17 mouse cellular contexts compared by ENCODE assay signal in genomic region chr5:123979980-123980369, GRCm38 (mm10). TPM values are rescaled to one million over a fixed set of nuclear protein-coding genes. Genes with fewer than 3 reads are reported as not detected.
DNase-seq lines count a peak whose midpoint lies in the region; ATAC-seq and TF ChIP-seq lines count a peak whose summit lies in the region.
"Had no signal": no experiment of that assay in that cellular context is flagged by ENCODE, and none has a peak within 500 bp of the region (broad histone marks: within the 10 kb centered on the region; RNA-seq: fewer than 3 reads in every experiment).

No protein-coding gene starts in this region.

- no peaks in the 10 kb centered on the region for H3K36me3 ChIP-seq in heart, embryonic 16.5 days (ENCODE audit: control insufficient read depth, insufficient read depth)
- H3K36me3 ChIP-seq: hindbrain, embryonic 12.5 days; liver, embryonic 13.5 days; midbrain, embryonic 10.5 days; neural tube, embryonic 13.5 days had no signal

- DNase-seq in cerebellum, adult 9-10 months: peak; percentile 16
- DNase-seq in cerebellum, adult 2 months: no peak
- DNase-seq in heart, postnatal 25 days (ENCODE audit: low spot score): no peak
- DNase-seq in left cerebral cortex, adult 2 months (ENCODE audit: extremely low spot score in 1 of 2, low spot score in 2 of 2): no peak
- DNase-seq in left cerebral cortex, postnatal 36 days (ENCODE audit: low spot score in 2 of 2): no peak
- no peak for DNase-seq in urinary bladder, postnatal 4 days (ENCODE audit: low spot score in 2 of 2)
- DNase-seq: liver, embryonic 13.5 days; lung, postnatal 4 days; thymus, adult 18-20 months had no signal

- TF ChIP-seq CTCF in cerebellum, adult 2 months (IDR thresholded peaks at IDR 0.05; ENCODE audit: borderline replicate concordance, insufficient read depth, low read depth, low read length): no peak
- no peak for TF ChIP-seq CTCF in left cerebral cortex, adult 2 months (IDR thresholded peaks at IDR 0.05)
- no peak for TF ChIP-seq CTCF in cortical plate, adult 2 months (IDR thresholded peaks at IDR 0.05; ENCODE audit: extremely low read depth, insufficient read depth, low read length)

- TF ChIP-seq POLR2A in cerebellum, adult 2 months (IDR thresholded peaks at IDR 0.05; ENCODE audit: borderline replicate concordance, insufficient read depth, low read length): no peak
- no peak for TF ChIP-seq POLR2A in cortical plate, adult 2 months (IDR thresholded peaks at IDR 0.05; ENCODE audit: extremely low read depth, insufficient read depth, low read length)

- H3K4me2 ChIP-seq in heart, embryonic 16.5 days (ENCODE audit: low read depth, low read length): no peak overlapping the region
- H3K4me2 ChIP-seq: forebrain, embryonic 13.5 days; hindbrain, embryonic 12.5 days; liver, embryonic 13.5 days; neural tube, embryonic 13.5 days had no signal

- H3K4me3 ChIP-seq in cerebellum, adult 2 months (replicated peaks; ENCODE audit: insufficient read depth, low read depth, low read length): no peak overlapping the region
- no peak overlapping the region for H3K4me3 ChIP-seq in heart, embryonic 16.5 days (ENCODE audit: low read length)
- no peak overlapping the region for H3K4me3 ChIP-seq in left cerebral cortex, adult 2 months
- no peak overlapping the region for H3K4me3 ChIP-seq in cortical plate, adult 2 months (ENCODE audit: insufficient read depth, low read length)
- H3K4me3 ChIP-seq: forebrain, embryonic 13.5 days; hindbrain, embryonic 12.5 days; liver, embryonic 13.5 days; midbrain, embryonic 10.5 days; neural tube, embryonic 13.5 days had no signal

- no peaks in the 10 kb centered on the region for H3K27me3 ChIP-seq in cerebellum, adult 2 months (ENCODE audit: control insufficient read depth, insufficient read depth, low read length)
- peaks cover 1% of the 10 kb centered on the region; the same call in 1 of the 2 replicates for H3K27me3 ChIP-seq in heart, embryonic 16.5 days (ENCODE audit: control insufficient read depth, insufficient read depth, low read length)
- H3K27me3 ChIP-seq: forebrain, embryonic 13.5 days had no signal

- peaks cover 26% of the 10 kb centered on the region for H3K4me1 ChIP-seq in cerebellum, adult 2 months (ENCODE audit: control insufficient read depth, insufficient read depth, low read length)
- peaks cover 64% of the 10 kb centered on the region for H3K4me1 ChIP-seq in heart, embryonic 16.5 days (ENCODE audit: control insufficient read depth, insufficient read depth, low read length)
- peaks cover 11% of the 10 kb centered on the region for H3K4me1 ChIP-seq in cortical plate, adult 2 months (ENCODE audit: control insufficient read depth, insufficient read depth, low read length)

- no peak for ATAC-seq in heart, embryonic 16.5 days (replicated peaks; ENCODE audit: extremely low read depth, insufficient read depth, low FRiP score)
- ATAC-seq: forebrain, embryonic 13.5 days; intestine, embryonic 16.5 days had no signal

- H3K9me3 ChIP-seq in heart, embryonic 16.5 days (replicated peaks; ENCODE audit: control insufficient read depth, low read length): no peaks in the 10 kb centered on the region
- H3K9me3 ChIP-seq: forebrain, embryonic 13.5 days; hindbrain, embryonic 12.5 days; liver, embryonic 13.5 days; midbrain, embryonic 10.5 days; neural tube, embryonic 13.5 days had no signal

- WGBS in cerebellum, adult 2 months: 71% methylated on average over 4 of the region's 4 CpGs
- 63% methylated on average over 4 of the region's 4 CpGs for WGBS in heart, embryonic 16.5 days

- no peak overlapping the region; the same call in 1 of the 2 replicates for H3K9ac ChIP-seq in heart, embryonic 16.5 days (ENCODE audit: low read length)
- H3K9ac ChIP-seq: forebrain, embryonic 13.5 days; hindbrain, embryonic 12.5 days; liver, embryonic 13.5 days; neural tube, embryonic 13.5 days had no signal

- intact Hi-C loops in heart, postnatal 25 days (cut with DNase I): no loop called here
- intact Hi-C loops in left cerebral cortex, adult 2 months (cut with DNase I): no loop called here
- intact Hi-C loops in left cerebral cortex, postnatal 36 days (cut with DNase I): no loop called here

- H3K27ac ChIP-seq in cerebellum, adult 2 months (ENCODE audit: insufficient read depth, low read length): no peak overlapping the region
- peak overlapping the region; percentile 86 for H3K27ac ChIP-seq in heart, embryonic 16.5 days (ENCODE audit: low read length)
- peak overlapping the region; percentile 51 for H3K27ac ChIP-seq in left cerebral cortex, adult 2 months
- H3K27ac ChIP-seq in cortical plate, adult 2 months (ENCODE audit: insufficient read depth, low read length): 0 out of 2 replicates have a peak overlapping the region, but pooled peaks have one; percentile 24
- H3K27ac ChIP-seq: forebrain, embryonic 13.5 days; hindbrain, embryonic 12.5 days; liver, embryonic 13.5 days; midbrain, embryonic 10.5 days; neural tube, embryonic 13.5 days had no signal

RNA-seq across cellular contexts. Expression of gene Hip1r, which starts 6.5 kb away (rescaled TPM):
- polyA plus RNA-seq in cerebellum, adult 2 months (2012; rRNA removed): 41.8 and 42.4 TPM in 2 replicates
- polyA plus RNA-seq in heart, embryonic 16.5 days (2015; fragmentation: Nextera tagmentation; extraction: Ambion mirVana): 11.2 and 11.7 TPM in 2 replicates
- 10 to 100 TPM; 13.4 to 19.0 TPM for total RNA-seq in heart, postnatal 25 days (2021)
- total RNA-seq in left cerebral cortex, adult 2 months (2021): 10 to 100 TPM; 68.3 to 74.2 TPM
- 10 to 100 TPM; 70.3 to 77.3 TPM for total RNA-seq in left cerebral cortex, postnatal 36 days (2021)
- 42.1 and 46.6 TPM in 2 replicates for polyA plus RNA-seq in cortical plate, adult 2 months (2012; rRNA removed)

RNA-seq across cellular contexts. Expression of gene Ccdc62, which starts 49.5 kb away (rescaled TPM):
- 4.6 and 5.8 TPM in 2 replicates for polyA plus RNA-seq in cerebellum, adult 2 months (2012; rRNA removed)
- polyA plus RNA-seq in heart, embryonic 16.5 days (2015; fragmentation: Nextera tagmentation; extraction: Ambion mirVana): 4.4 and 6.3 TPM in 2 replicates
- 1 to 10 TPM; 1.3 to 2.1 TPM for total RNA-seq in heart, postnatal 25 days (2021)
- total RNA-seq in left cerebral cortex, adult 2 months (2021): 1 to 10 TPM; 2.9 to 4.1 TPM
- total RNA-seq in left cerebral cortex, postnatal 36 days (2021): 1 to 10 TPM; 2.0 to 4.2 TPM
- 5.4 and 6.5 TPM in 2 replicates for polyA plus RNA-seq in cortical plate, adult 2 months (2012; rRNA removed)

RNA-seq across cellular contexts. Expression of gene Vps37b, which starts 52.1 kb away (rescaled TPM):
- polyA plus RNA-seq in cerebellum, adult 2 months (2012; rRNA removed): 41.7 and 47.5 TPM in 2 replicates
- polyA plus RNA-seq in heart, embryonic 16.5 days (2015; fragmentation: Nextera tagmentation; extraction: Ambion mirVana): 58.7 and 61.4 TPM in 2 replicates
- total RNA-seq in heart, postnatal 25 days (2021): 10 to 100 TPM; 18.2 to 18.6 TPM
- total RNA-seq in left cerebral cortex, adult 2 months (2021): 10 to 100 TPM; 46.1 to 47.3 TPM
- total RNA-seq in left cerebral cortex, postnatal 36 days (2021): 10 to 100 TPM; 45.8 to 51.0 TPM
- 48.4 and 48.7 TPM in 2 replicates for polyA plus RNA-seq in cortical plate, adult 2 months (2012; rRNA removed)

RNA-seq across cellular contexts. Expression of gene Gm43518, which starts 52.8 kb away (rescaled TPM):
- 0.67 and 1.5 TPM in 2 replicates for polyA plus RNA-seq in cerebellum, adult 2 months (2012; rRNA removed)
- polyA plus RNA-seq in heart, embryonic 16.5 days (2015; fragmentation: Nextera tagmentation; extraction: Ambion mirVana): 1.8 and 2.9 TPM in 2 replicates
- under 1 TPM in 1 of 2 experiments, not detected in 1; 0.50 TPM for total RNA-seq in heart, postnatal 25 days (2021)
- 1 to 10 TPM in 1 of 2 experiments, under 1 TPM in 1; 0.63 to 1.1 TPM for total RNA-seq in left cerebral cortex, adult 2 months (2021)
- total RNA-seq in left cerebral cortex, postnatal 36 days (2021): 1 to 10 TPM in 1 of 2 experiments, under 1 TPM in 1; 0.76 to 1.7 TPM
- 1.0 and 1.8 TPM in 2 replicates for polyA plus RNA-seq in cortical plate, adult 2 months (2012; rRNA removed)
- total RNA-seq: monocyte, adult 5-6 weeks had no signal
